Mouse (Mus musculus) midbrain, embryonic 14.5 days (tissue): ENCODE results near the gene Dnase1l1. TPM values are rescaled to one million over a fixed set of nuclear protein-coding genes. Genes with fewer than 3 reads are reported as not detected.
A peak's percentile ranks its signal among the peaks of the same experiment; 100 is the strongest.

ENCODE experiments used
- ATAC-seq: fragments of 200-750 bp; cut with Nextera tagmentation; 2 replicates; pipeline ENCODE4 v1.8.0; 2017; ENCODE audit warnings: moderate number of reproducible peaks, moderate library complexity; ENCODE audit not compliant: low FRiP score, low TSS enrichment
- DNase-seq: peaks from one replicate; pipeline ENCODE4 v3.0.0-alpha.2; 2015
- H3K27ac ChIP-seq: fragments of 300-500 bp; sonication (generic); replicated peaks from 2 replicates; pipeline ENCODE4 v1.5.1; 2014; ENCODE audit warnings: mild to moderate bottlenecking, low read depth, low read length, moderate library complexity
- H3K27me3 ChIP-seq: fragments of 300-500 bp; sonication (generic); 2 replicates; pipeline ENCODE4 v1.6.1; 2014; ENCODE audit warnings: low read length, control low read depth, mixed read lengths; ENCODE audit not compliant: control insufficient read depth, insufficient read depth
- H3K36me3 ChIP-seq: fragments of 300-500 bp; sonication (generic); 2 replicates; pipeline ENCODE4 v1.6.1; 2014; ENCODE audit warnings: low read length, control low read depth; ENCODE audit not compliant: control insufficient read depth, insufficient read depth
- H3K4me1 ChIP-seq: fragments of 300-500 bp; sonication (generic); 2 replicates; pipeline ENCODE4 v1.6.1; 2014; ENCODE audit warnings: mild to moderate bottlenecking, antibody characterized with exemption, low read length, control low read depth; ENCODE audit not compliant: control insufficient read depth, insufficient read depth
- H3K4me2 ChIP-seq: fragments of 300-500 bp; sonication (generic); 2 replicates; pipeline ENCODE4 v1.6.1; 2014; ENCODE audit warnings: mild to moderate bottlenecking, low read length, moderate library complexity
- H3K4me3 ChIP-seq: fragments of 300-500 bp; sonication (generic); replicated peaks from 2 replicates; pipeline ENCODE4 v1.5.1; 2014; ENCODE audit warnings: low read depth, low read length
- H3K9ac ChIP-seq: fragments of 300-500 bp; sonication (generic); replicated peaks from 2 replicates; pipeline ENCODE4 v1.6.1; 2014; ENCODE audit warnings: mild to moderate bottlenecking, low read length, moderate library complexity
- H3K9me3 ChIP-seq: fragments of 300-500 bp; sonication (generic); 2 replicates; pipeline ENCODE4 v1.6.1; 2016; ENCODE audit warnings: low read length, control low read depth, mixed read lengths; ENCODE audit not compliant: control insufficient read depth
- WGBS: fragments of 180-500 bp; shearing (Covaris S2); extraction: QIAGEN DNeasy Blood & Tissue Kit; methylation state at CpG from one replicate; pipeline ENCODE4 v1.1.7; 2014; 5-methylcytosine and 5-hydroxymethylcytosine counted together
- polyA plus RNA-seq: library from polyadenylated mRNA; unstranded; fragments of >200 nt; fragmentation: Nextera tagmentation; extraction: Ambion mirVana; gene quantifications from 2 replicates; pipeline ENCODE4 v1.2.1, GENCODE M21; 2014

Dnase1l1 gene
- 1.8 and 3.8 TPM in 2 replicates for polyA plus RNA-seq

- Histone ChIP-seq H3K27me3 (no peaks in the 10 kb centered on the region), H3K4me1 (peaks cover 6% of the 10 kb centered on the region; the same call in 1 of the 2 replicates), H3K36me3 (no peaks in the 10 kb centered on the region), H3K27ac (peak within 1 kb of the TSS; percentile 84), H3K9ac (peak within 1 kb of the TSS; percentile 62), H3K4me3 (peak within 1 kb of the TSS; percentile 51), H3K9me3 (no peaks in the 10 kb centered on the region), H3K4me2 (peak within 1 kb of the TSS; percentile 68)
- ATAC-seq, result peak; percentile 47; the same call in 1 of the 2 replicates
- DNase-seq, result peak; percentile 47
- WGBS, result 20% methylated on average over 16 of the region's 16 CpGs
Measured at GRCm38 (mm10) chrX:74281732-74282394, at the start of gene Dnase1l1, which contains the start of gene Taz. Gene Dnase1l1 (minus strand): TSS chrX:74282337. Gene Taz (plus strand): TSS chrX:74281912.

DNA sequence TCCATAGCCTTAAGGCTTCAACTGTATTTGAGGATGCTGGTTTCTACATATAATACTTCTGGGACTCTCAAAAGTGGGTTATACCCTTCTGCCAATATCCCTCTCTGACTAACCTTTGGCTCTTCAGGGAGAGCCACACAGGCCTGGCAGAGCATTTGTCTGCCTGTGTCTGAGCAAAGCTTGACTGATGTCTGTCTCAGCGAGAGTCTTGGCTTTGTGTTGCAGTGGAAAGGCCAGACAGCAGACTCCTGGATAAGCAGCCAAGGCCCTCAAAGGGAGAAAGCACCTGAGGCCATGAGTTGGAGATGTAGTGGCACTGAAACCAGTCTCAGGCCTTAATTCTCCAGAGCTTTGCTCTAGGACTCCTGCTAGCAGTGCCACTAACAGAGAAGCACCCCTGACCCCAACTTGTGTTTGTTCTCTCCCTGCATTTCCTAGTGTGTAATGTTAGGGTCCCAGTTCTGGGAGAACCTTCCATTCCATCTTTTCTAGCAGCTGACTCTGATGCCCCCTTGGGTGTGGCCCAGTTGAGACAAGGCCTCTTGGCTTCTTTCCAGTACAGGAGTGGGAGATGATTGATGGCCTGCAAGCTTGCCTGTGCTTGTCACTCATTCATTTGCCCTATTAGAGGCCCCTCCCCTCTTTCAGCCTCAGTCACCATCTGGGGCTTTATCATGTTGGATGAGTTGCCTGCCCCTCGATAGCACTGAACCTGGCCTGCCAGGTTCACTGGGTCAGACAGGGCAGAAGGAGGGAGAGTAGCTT is 48.2 kb upstream of the Dnase1l1 start:
- WGBS, result 18% methylated on average over 2 of the region's 2 CpGs
- peak overlapping the region; percentile 86; the same call in 1 of the 2 replicates for H3K27ac ChIP-seq
- peak; percentile 3 for DNase-seq
- H3K4me3 ChIP-seq, result peak overlapping the region; percentile 51
- H3K9ac ChIP-seq, result peak overlapping the region; percentile 63
- H3K4me1 ChIP-seq, result peaks cover 15% of the 10 kb centered on the region
- peaks cover 32% of the 10 kb centered on the region; the same call in 1 of the 2 replicates for H3K36me3 ChIP-seq
- peak overlapping the region; percentile 73 for H3K4me2 ChIP-seq
- H3K9me3 ChIP-seq, result no peaks in the 10 kb centered on the region
- no peaks in the 10 kb centered on the region for H3K27me3 ChIP-seq
- no peak for ATAC-seq

DNA sequence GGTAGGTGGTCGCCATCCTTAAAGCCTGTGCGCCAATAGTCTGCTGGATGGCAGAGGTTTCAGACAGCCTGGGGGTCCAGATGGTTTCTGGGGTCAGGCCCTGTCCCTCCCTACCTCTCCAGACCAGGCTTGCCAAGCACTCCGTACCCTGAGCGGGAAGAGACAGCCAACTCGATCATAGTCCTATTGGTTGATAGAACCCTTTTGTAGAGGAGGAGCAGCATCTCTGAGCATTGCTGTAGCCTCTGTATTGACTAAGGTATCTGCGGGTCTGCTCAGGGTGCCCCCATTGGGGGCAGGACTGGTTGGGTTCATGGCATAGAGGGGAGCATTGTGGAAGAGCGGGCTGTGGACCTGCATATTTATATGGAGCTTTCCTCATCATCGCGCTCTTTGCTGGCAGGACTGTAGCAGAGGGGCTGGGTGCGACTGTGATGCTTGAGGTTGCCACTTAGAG is 47.1 kb upstream of the Dnase1l1 start:
- WGBS, result 34% methylated on average over 10 of the region's 10 CpGs
- no peaks in the 10 kb centered on the region for H3K27me3 ChIP-seq
- H3K4me3 ChIP-seq, result peak overlapping the region; percentile 51
- H3K4me1 ChIP-seq, result peaks cover 15% of the 10 kb centered on the region
- H3K27ac ChIP-seq, result peak overlapping the region; percentile 86
- peak; percentile 32 for DNase-seq
- peaks cover 23% of the 10 kb centered on the region; the same call in 1 of the 2 replicates for H3K36me3 ChIP-seq
- H3K9me3 ChIP-seq, result no peaks in the 10 kb centered on the region
- ATAC-seq, result peak; percentile 55
- H3K4me2 ChIP-seq, result peak overlapping the region; percentile 73
- peak overlapping the region; percentile 63 for H3K9ac ChIP-seq

DNA sequence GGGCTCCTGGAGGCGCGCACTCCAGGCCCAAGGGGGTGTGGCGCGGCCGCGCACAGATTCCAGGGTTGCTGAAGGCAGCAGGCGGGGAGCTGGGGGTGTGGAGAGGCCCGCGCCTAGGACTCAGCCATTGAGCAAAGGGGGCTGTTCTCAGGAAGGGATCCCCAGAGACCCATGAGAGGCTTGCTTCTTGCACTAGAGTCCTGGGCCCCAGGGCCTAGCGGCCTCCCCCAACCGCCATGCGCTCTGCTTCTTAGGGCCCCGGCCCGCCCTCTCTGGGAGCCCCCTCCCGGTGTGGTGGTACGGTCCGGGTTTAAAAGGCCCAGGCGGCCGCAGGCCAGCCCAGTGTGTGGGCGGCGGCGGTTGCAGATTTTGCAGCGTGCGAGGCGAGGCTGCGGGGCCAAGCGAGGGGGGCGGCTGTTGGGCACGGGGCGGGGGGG is 46.6 kb upstream of the Dnase1l1 start, which contains the start of gene Plxna3:
Gene Plxna3 (plus strand): TSS at position 342 of the 437 bp plus-strand sequence.
- WGBS, result 28% methylated on average over 28 of the region's 30 CpGs

GRCm38 (mm10) chrX:74312540-74313464 is 30.7 kb upstream of the Dnase1l1 start, which contains the start of gene Fam50a:
Gene Fam50a (plus strand): TSS chrX:74313033.
- Histone ChIP-seq H3K9ac (peak within 1 kb of the TSS; percentile 63), H3K9me3 (no peaks in the 10 kb centered on the region), H3K36me3 (peaks cover 36% of the 10 kb centered on the region), H3K27me3 (no peaks in the 10 kb centered on the region), H3K4me1 (no peaks in the 10 kb centered on the region), H3K4me3 (peak within 1 kb of the TSS; percentile 48), H3K27ac (peak within 1 kb of the TSS; percentile 87), H3K4me2 (peak within 1 kb of the TSS; percentile 67)
- 24% methylated on average over 59 of the region's 59 CpGs for WGBS
- DNase-seq (peak; percentile 94), ATAC-seq (peak; percentile 97)

More for the DNA sequence above, 46.6 kb upstream of the Dnase1l1 start, which contains the start of gene Plxna3:
- no peaks in the 10 kb centered on the region for H3K27me3 ChIP-seq
- H3K9ac ChIP-seq, result peak within 1 kb of the TSS; percentile 63
- peak; percentile 85 for DNase-seq
- ATAC-seq, result peak; percentile 94
- H3K36me3 ChIP-seq, result peaks cover 19% of the 10 kb centered on the region; the same call in 1 of the 2 replicates
- peak within 1 kb of the TSS; percentile 86 for H3K27ac ChIP-seq
- peak within 1 kb of the TSS; percentile 73 for H3K4me2 ChIP-seq
- H3K4me1 ChIP-seq, result peaks cover 15% of the 10 kb centered on the region
- H3K4me3 ChIP-seq, result peak within 1 kb of the TSS; percentile 51
- H3K9me3 ChIP-seq, result no peaks in the 10 kb centered on the region

- Histone ChIP-seq H3K4me3 (peak within 1 kb of the TSS; percentile 55), H3K4me2 (peak within 1 kb of the TSS; percentile 70), H3K9ac (peak within 1 kb of the TSS; percentile 73), H3K27me3 (no peaks in the 10 kb centered on the region), H3K9me3 (no peaks in the 10 kb centered on the region), H3K36me3 (peaks cover 63% of the 10 kb centered on the region), H3K27ac (peak within 1 kb of the TSS; percentile 95), H3K4me1 (0 out of 2 replicates have a peak, but pooled peaks cover 8% of the 10 kb centered on the region)
- 22% methylated on average over 36 of the region's 41 CpGs for WGBS
- ATAC-seq (peak; percentile 85), DNase-seq (peak; percentile 86)
Measured at GRCm38 (mm10) chrX:74304867-74305700, 22.9 kb upstream of the Dnase1l1 start, which contains the start of gene Gdi1. Gene Gdi1 (plus strand): TSS chrX:74304998.

DNA sequence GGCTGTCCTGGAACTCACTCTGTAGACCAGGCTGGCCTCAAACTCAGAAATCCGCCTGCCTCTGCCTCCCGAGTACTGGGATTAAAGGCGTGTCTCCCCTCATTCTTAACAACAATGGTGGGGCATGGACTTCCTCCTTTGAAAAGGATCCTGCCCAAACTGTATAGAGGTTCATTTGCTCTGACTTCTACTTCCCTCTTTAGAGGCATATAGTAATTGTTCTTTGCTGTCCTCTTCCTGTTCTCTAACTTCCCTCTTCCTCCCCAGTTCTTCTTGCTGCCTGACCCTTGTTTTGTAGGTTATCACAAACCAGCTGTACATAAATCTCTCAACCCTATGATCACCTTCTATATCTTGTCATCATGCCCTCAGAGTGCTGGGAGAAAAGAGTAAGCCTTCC is 17.6 kb upstream of the Dnase1l1 start:
- WGBS, result 76% methylated on average over 3 of the region's 3 CpGs
- Histone ChIP-seq H3K36me3 (peaks cover 33% of the 10 kb centered on the region), H3K27me3 (no peaks in the 10 kb centered on the region), H3K4me3 (no peak overlapping the region), H3K9me3 (no peaks in the 10 kb centered on the region), H3K4me1 (0 out of 2 replicates have a peak, but pooled peaks cover 7% of the 10 kb centered on the region), H3K9ac (no peak overlapping the region), H3K4me2 (no peak overlapping the region), H3K27ac (no peak overlapping the region)
- no peak for ATAC-seq
- no peak for DNase-seq
